Mouse (Mus musculus) forelimb bud, embryonic 11.5 days (tissue): ENCODE data around the gene Ldlrad1.

Experiments used
- DNase-seq: peaks from one replicate; pipeline ENCODE4 v3.0.0-alpha.2; 2012; ENCODE audit warnings: low read depth, low spot score

Gene Ldlrad1

GRCm38 (mm10) chr4:107260001-107260400 lies 51.0 kb downstream of the Ldlrad1 start:
- DNase-seq: no peak
